Mouse (Mus musculus) testis, adult 10 weeks (tissue): ENCODE data around the gene Chrm3. TPM values are rescaled to one million over a fixed set of nuclear protein-coding genes. Genes with fewer than 3 reads are reported as not detected.

Experiments
- polyA plus RNA-seq: library from polyadenylated mRNA; stranded (reverse); fragments of 350-450 nt; fragmentation: Illumina TruSeq; extraction: RNeasy Lipid Tissue Mini Kit (QIAGEN cat#74804); gene quantifications from one replicate; pipeline ENCODE4 v1.2.3, GENCODE M21; 2014; ENCODE audit warnings: low read depth, low replicate concordance

Chrm3 gene
- polyA plus RNA-seq, result not detected

DNA sequence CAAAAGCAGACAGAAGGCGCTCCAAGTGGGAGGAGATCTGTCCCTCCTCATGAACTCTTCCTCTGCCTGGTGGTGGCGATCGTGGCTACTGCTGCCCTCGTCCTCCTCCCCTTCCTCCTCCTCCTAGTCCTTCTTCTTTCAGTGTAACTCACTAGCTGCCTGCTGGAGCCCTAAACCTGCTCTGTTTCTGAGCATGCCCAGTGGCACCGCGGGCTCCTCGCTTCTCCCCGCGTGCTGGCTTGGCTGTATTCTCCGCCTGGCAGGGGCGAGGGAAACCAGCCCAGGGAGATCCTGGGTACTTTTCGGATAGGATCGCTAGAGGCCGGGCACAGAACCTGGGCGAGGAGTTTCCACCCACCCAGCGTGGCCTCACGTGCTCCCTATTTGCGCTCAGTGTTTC lies at the start of gene Chrm3:
TSS of gene Chrm3 (minus strand) at position 71 of the 400 bp plus-strand sequence.

